Mouse (Mus musculus) G1E (cell line): ENCODE data around the gene Shisa9. TPM values are rescaled to one million over a fixed set of nuclear protein-coding genes. Genes with fewer than 3 reads are reported as not detected.

Experiments
- ATAC-seq: 2 replicates; pipeline ENCODE4 v1.8.0; 2016; ENCODE audit warnings: mild to moderate bottlenecking; ENCODE audit not compliant: insufficient number of reproducible peaks, poor library complexity, low FRiP score, severe bottlenecking; ENCODE audit errors: extremely low read depth
- DNase-seq: peaks from one replicate; pipeline ENCODE4 v3.0.0; 2012; ENCODE audit warnings: low spot score
- H3K27me3 ChIP-seq: 2 replicates; pipeline ENCODE4 v1.6.1; 2012; ENCODE audit warnings: mild to moderate bottlenecking, low read length, inconsistent platforms; ENCODE audit not compliant: insufficient read depth
- H3K36me3 ChIP-seq: replicated peaks from 2 replicates; pipeline ENCODE3; 2012; ENCODE audit warnings: mild to moderate bottlenecking, inconsistent platforms
- H3K4me1 ChIP-seq: 2 replicates; pipeline ENCODE4 v1.6.1; 2012; ENCODE audit warnings: low read depth, low read length, inconsistent platforms, mixed read lengths; ENCODE audit not compliant: insufficient read depth
- H3K4me3 ChIP-seq: 2 replicates; pipeline ENCODE4 v1.5.1; 2012; ENCODE audit warnings: low read depth, mild to moderate bottlenecking, inconsistent platforms, low read length, moderate library complexity, mixed read lengths
- H3K9me3 ChIP-seq: replicated peaks from 2 replicates; pipeline ENCODE4 v1.6.1; 2012; ENCODE audit warnings: inconsistent platforms
- CTCF ChIP-seq: IDR thresholded peaks from 2 replicates; pipeline ENCODE4 v1.5.1; 2012; ENCODE audit warnings: low read depth, low read length, inconsistent platforms, mixed read lengths
- GATA1 ChIP-seq: IDR thresholded peaks from 2 replicates; pipeline ENCODE4 v1.6.1; 2012; ENCODE audit warnings: borderline replicate concordance, low read length, inconsistent platforms, mixed read lengths
- GATA2 ChIP-seq: IDR thresholded peaks from 2 replicates; pipeline ENCODE4 v1.6.1; 2012; ENCODE audit warnings: low read depth, low read length, inconsistent platforms, borderline replicate concordance
- POLR2AphosphoS5 ChIP-seq: IDR thresholded peaks from 2 replicates; pipeline ENCODE4 v1.6.1; 2012; ENCODE audit warnings: low read depth, low read length, inconsistent platforms; ENCODE audit not compliant: insufficient replicate concordance
- TAL1 ChIP-seq: conservative IDR thresholded peaks from 2 replicates; pipeline ENCODE4 v1.6.1; 2012; ENCODE audit warnings: low read depth, low read length, inconsistent platforms, mixed read lengths
- polyA plus RNA-seq: library from polyadenylated mRNA; stranded (reverse); fragments of >175 nt; gene quantifications from 2 replicates; pipeline ENCODE4 v1.2.3, GENCODE M21; 2012
- total RNA-seq, 2 experiments: library from RNA; stranded (forward) in 1 of 2; stranded (reverse) in 1 of 2; fragments of 200-1000 nt in 1 of 2; fragments of >200 nt in 1 of 2; fragmentation: Nextera tagmentation in 1 of 2; gene quantifications; 2 replicates each; pipeline ENCODE4 v1.2.3; 2014 to 2017

Gene Shisa9
- total and polyA plus RNA-seq, 3 experiments: 0.11 to 23.3 TPM; not detected in 1

DNA sequence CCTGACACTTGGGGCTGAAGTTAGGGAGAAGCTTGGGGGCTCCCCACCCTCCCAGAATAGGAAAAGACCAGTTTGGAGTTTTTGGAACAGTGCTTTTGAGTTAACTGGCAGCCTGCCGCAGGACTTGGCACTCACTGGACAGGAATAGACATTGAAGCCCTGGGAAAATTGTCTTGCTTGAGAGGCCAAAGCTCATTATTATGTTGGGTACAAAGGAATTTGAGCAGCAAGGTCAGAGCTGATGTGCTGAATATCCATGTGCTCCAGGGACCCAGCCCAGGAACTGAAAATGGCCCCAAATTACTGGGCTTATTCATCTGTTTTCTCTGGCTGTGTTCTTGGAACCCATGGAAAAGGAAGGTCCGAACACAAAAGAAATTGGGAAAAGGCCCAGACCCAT is 170.6 kb downstream of the Shisa9 start:
- no peak for ATAC-seq
- Histone ChIP-seq H3K4me3 (no peak overlapping the region), H3K36me3 (no peaks in the 10 kb centered on the region), H3K27me3 (no peaks in the 10 kb centered on the region), H3K4me1 (no peaks in the 10 kb centered on the region), H3K9me3 (no peaks in the 10 kb centered on the region)
- no peak for DNase-seq
- TF ChIP-seq CTCF (no peak), POLR2AphosphoS5 (no peak), GATA1 (no peak), GATA2 (no peak), TAL1 (no peak)

DNA sequence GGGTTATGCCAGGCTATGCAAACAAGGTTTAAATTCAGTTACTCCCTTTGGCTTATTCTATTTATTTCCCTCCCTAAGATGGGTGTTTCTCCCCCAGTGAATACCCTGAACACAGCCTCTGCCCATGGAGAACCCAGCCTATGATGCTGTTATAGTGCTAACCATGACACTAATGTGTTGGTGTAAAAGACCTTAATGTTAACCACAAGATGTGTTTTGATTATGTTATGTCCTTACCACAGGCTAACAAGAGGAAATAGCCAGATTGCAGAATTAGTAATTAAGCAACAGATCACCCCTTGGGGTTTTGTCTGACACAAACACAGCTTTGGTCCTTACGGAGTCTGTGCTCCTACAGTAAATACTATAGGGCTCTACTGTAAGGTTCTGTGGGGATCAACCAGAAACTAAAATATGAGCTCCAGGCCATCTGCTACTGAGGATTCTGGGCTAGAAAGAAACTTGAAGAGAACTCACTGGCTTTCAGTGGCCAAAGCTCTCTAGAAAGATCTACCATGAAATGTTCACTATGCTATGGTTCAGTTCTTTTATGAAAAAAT is 189.6 kb downstream of the Shisa9 start:
- Histone ChIP-seq H3K4me1 (no peaks in the 10 kb centered on the region), H3K27me3 (no peaks in the 10 kb centered on the region), H3K4me3 (no peak overlapping the region), H3K9me3 (no peaks in the 10 kb centered on the region), H3K36me3 (no peaks in the 10 kb centered on the region)
- TF ChIP-seq CTCF: no peak
- no peak for TF ChIP-seq GATA1
- no peak for TF ChIP-seq TAL1
- no peak for TF ChIP-seq GATA2
- no peak for TF ChIP-seq POLR2AphosphoS5
- DNase-seq (no peak), ATAC-seq (no peak)

DNA sequence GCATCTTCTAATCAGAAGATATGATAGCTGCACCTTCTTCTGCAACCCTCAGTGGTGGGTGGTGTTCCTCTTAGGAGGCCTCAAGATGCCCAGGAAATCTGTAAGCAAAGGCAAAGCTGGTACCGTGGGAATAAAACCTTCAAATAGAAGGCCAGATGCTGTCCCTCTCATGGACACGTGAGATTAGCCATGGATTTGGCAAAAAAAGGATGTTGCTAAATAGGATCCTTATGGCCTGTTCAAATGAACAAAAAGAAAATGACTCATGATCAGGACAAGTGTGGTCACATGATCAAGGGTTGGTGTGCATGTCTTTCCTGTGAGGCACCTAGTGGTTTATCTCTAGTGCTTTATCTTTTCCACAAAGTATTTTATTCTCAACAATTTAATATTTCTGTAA is 194.1 kb downstream of the Shisa9 start:
- H3K27me3 ChIP-seq: no peaks in the 10 kb centered on the region
- ATAC-seq (no peak), DNase-seq (no peak)
- no peaks in the 10 kb centered on the region for H3K4me1 ChIP-seq
- no peaks in the 10 kb centered on the region for H3K36me3 ChIP-seq
- H3K9me3 ChIP-seq: no peaks in the 10 kb centered on the region
- no peak for TF ChIP-seq POLR2AphosphoS5
- no peak for TF ChIP-seq CTCF
- no peak for TF ChIP-seq GATA2
- TF ChIP-seq GATA1: no peak
- H3K4me3 ChIP-seq: no peak overlapping the region

DNA sequence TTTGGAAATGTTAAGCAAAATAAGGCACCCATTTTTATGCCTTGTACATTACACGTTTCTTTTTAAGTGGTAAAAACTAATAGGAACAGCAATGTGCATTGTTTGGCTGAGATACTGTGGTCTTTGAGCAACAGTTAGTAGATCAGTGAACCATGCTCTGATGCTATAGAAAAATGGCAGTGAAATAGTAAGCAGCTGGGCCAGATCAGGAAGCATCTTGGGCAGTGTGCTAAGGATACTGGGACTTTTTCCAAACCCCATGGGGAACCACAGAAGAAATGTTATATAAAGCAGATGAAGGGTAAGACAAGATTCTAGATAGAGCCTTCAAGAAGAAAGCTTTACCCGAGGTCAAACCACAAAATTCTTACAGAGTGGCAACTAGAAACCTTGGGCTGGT is 205.8 kb downstream of the Shisa9 start:
- TF ChIP-seq POLR2AphosphoS5 (no peak), CTCF (no peak), TAL1 (no peak), GATA2 (no peak), GATA1 (no peak)
- ATAC-seq (no peak), DNase-seq (no peak)
- Histone ChIP-seq H3K9me3 (no peaks in the 10 kb centered on the region), H3K36me3 (no peaks in the 10 kb centered on the region), H3K4me3 (no peak overlapping the region), H3K4me1 (no peaks in the 10 kb centered on the region), H3K27me3 (peaks cover 5% of the 10 kb centered on the region; the same call in 1 of the 2 replicates)

GRCm38 (mm10) chr16:12196841-12197240 is 212.9 kb downstream of the Shisa9 start:
- H3K27me3 ChIP-seq: no peaks in the 10 kb centered on the region
- H3K9me3 ChIP-seq: no peaks in the 10 kb centered on the region
- no peaks in the 10 kb centered on the region for H3K4me1 ChIP-seq
- DNase-seq (no peak), ATAC-seq (no peak)
- no peak overlapping the region for H3K4me3 ChIP-seq
- no peak for TF ChIP-seq TAL1
- no peak for TF ChIP-seq GATA1
- TF ChIP-seq POLR2AphosphoS5: no peak
- no peak for TF ChIP-seq GATA2
- TF ChIP-seq CTCF: no peak
- H3K36me3 ChIP-seq: no peaks in the 10 kb centered on the region

- H3K4me1 ChIP-seq: no peaks in the 10 kb centered on the region
- ATAC-seq (no peak), DNase-seq (no peak)
- no peaks in the 10 kb centered on the region for H3K36me3 ChIP-seq
- H3K9me3 ChIP-seq: no peaks in the 10 kb centered on the region
- no peak overlapping the region for H3K4me3 ChIP-seq
- TF ChIP-seq POLR2AphosphoS5: no peak
- no peaks in the 10 kb centered on the region for H3K27me3 ChIP-seq
These were observed 213.7 kb downstream of the Shisa9 start for GRCm38 (mm10) chr16:12197611-12198010.

GRCm38 (mm10) chr16:12201216-12201615 is 217.3 kb downstream of the Shisa9 start:
- H3K27me3 ChIP-seq: no peaks in the 10 kb centered on the region
- TF ChIP-seq CTCF (0 out of 2 replicates have a peak, but pooled peaks have one; percentile 20), GATA2 (no peak)
- H3K4me3 ChIP-seq: no peak overlapping the region
- no peak for DNase-seq
- peaks cover 5% of the 10 kb centered on the region for H3K4me1 ChIP-seq
- no peaks in the 10 kb centered on the region for H3K9me3 ChIP-seq
- no peak for ATAC-seq
- H3K36me3 ChIP-seq: no peaks in the 10 kb centered on the region
